Mouse (Mus musculus) lung, adult 2 months (tissue): ENCODE data around the gene Mid1.
"Not testable (repeated sequence)": the region's sequence is repeated elsewhere in the genome, so short reads cannot be mapped to it uniquely, and the experiment has no call there.

Experiments used
- CTCF ChIP-seq: fragments of 200-500 bp; IDR thresholded peaks from 2 replicates; pipeline ENCODE4 v1.5.1; 2011; ENCODE audit warnings: mild to moderate bottlenecking, low read length, control low read depth; ENCODE audit not compliant: insufficient read depth
- POLR2A ChIP-seq: fragments of 200-500 bp; IDR thresholded peaks from 2 replicates; pipeline ENCODE4 v1.6.1; 2011; ENCODE audit warnings: low read depth, mild to moderate bottlenecking, control low read depth, low read length, borderline replicate concordance; ENCODE audit errors: extremely low read depth

- TF ChIP-seq CTCF, POLR2A: not testable (repeated sequence)
Measured at GRCm38 (mm10) chrX:169989691-169990631, 305.0 kb downstream of the Mid1 start.
